Mouse (Mus musculus) forebrain, embryonic 15.5 days (tissue): ENCODE results near the gene Rheb. TPM values are rescaled to one million over a fixed set of nuclear protein-coding genes. Genes with fewer than 3 reads are reported as not detected.
A peak's percentile ranks its signal among the peaks of the same experiment; 100 is the strongest.
"Not testable (repeated sequence)": the region's sequence is repeated elsewhere in the genome, so short reads cannot be mapped to it uniquely, and the experiment has no call there.

ENCODE experiments used
- ATAC-seq: fragments of 200-750 bp; cut with Nextera tagmentation; replicated peaks from 2 replicates; pipeline ENCODE4 v1.8.0; 2017; ENCODE audit warnings: mild to moderate bottlenecking, moderate TSS enrichment, moderate library complexity
- H3K27ac ChIP-seq: fragments of 300-500 bp; sonication (generic); replicated peaks from 2 replicates; pipeline ENCODE4 v1.5.1; 2015; ENCODE audit warnings: mild to moderate bottlenecking, inconsistent platforms
- H3K27me3 ChIP-seq: fragments of 300-500 bp; sonication (generic); 2 replicates; pipeline ENCODE4 v1.6.1; 2015; ENCODE audit warnings: inconsistent platforms
- H3K36me3 ChIP-seq: fragments of 300-500 bp; sonication (generic); 2 replicates; pipeline ENCODE4 v1.6.1; 2015; ENCODE audit warnings: mild to moderate bottlenecking, inconsistent platforms
- H3K4me1 ChIP-seq: fragments of 300-500 bp; sonication (generic); 2 replicates; pipeline ENCODE4 v1.6.1; 2015; ENCODE audit warnings: inconsistent platforms
- H3K4me2 ChIP-seq: fragments of 300-500 bp; sonication (generic); replicated peaks from 2 replicates; pipeline ENCODE4 v1.6.1; 2015; ENCODE audit warnings: mild to moderate bottlenecking, inconsistent platforms
- H3K4me3 ChIP-seq: fragments of 300-500 bp; sonication (generic); 2 replicates; pipeline ENCODE4 v1.5.1; 2015; ENCODE audit warnings: mild to moderate bottlenecking, inconsistent platforms
- H3K9ac ChIP-seq: fragments of 300-500 bp; sonication (generic); replicated peaks from 2 replicates; pipeline ENCODE4 v1.6.1; 2015; ENCODE audit warnings: mild to moderate bottlenecking, inconsistent platforms
- H3K9me3 ChIP-seq: fragments of 300-500 bp; sonication (generic); 2 replicates; pipeline ENCODE4 v1.6.1; 2016; ENCODE audit warnings: inconsistent platforms
- WGBS: fragments of 180-500 bp; shearing (Covaris S2); methylation state at CpG from one replicate; pipeline ENCODE4 v1.1.7; 2015; ENCODE audit warnings: mixed read lengths; 5-methylcytosine and 5-hydroxymethylcytosine counted together
- polyA plus RNA-seq: library from polyadenylated mRNA; unstranded; fragments of >200 nt; fragmentation: Nextera tagmentation; extraction: Ambion mirVana; gene quantifications from 2 replicates; pipeline ENCODE4 v1.2.1, GENCODE M21; 2015

The Rheb gene
- polyA plus RNA-seq, 1 experiment from 2014 or later: 243 TPM

- Histone ChIP-seq H3K9me3 (no peaks in the 10 kb centered on the region), H3K4me1 (peaks cover 17% of the 10 kb centered on the region), H3K36me3 (peaks cover 55% of the 10 kb centered on the region), H3K9ac (no peak overlapping the region), H3K27me3 (no peaks in the 10 kb centered on the region), H3K4me3 (no peak overlapping the region), H3K27ac (no peak overlapping the region), H3K4me2 (no peak overlapping the region)
- ATAC-seq: no peak
- 87% methylated on average over 12 of the region's 12 CpGs for WGBS
Observed at GRCm38 (mm10) chr5:24863804-24864203, 21.4 kb upstream of the Rheb start.

DNA sequence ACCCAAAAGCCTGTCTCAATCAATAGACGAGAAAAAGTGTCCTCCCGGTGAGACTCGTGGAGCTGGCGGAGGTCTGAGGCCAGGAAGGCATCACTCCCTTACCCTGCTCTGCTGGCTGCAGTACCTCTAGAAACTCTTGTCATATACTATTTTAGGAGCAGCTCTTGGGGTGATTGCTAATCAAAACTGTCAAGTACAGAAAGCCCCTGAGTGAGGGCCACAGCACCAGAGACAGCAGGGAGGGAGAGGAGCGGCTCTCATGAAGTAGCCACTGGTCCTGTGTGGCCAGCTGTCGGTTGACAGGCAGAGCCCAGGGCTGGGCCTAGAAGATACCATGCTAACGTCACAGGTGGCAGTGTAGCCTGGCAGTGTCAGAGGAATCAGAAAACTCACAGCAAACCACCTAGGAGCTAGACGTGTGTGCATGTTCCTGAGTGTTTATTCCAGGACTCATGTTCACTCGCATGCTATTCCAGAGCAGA is 19.1 kb upstream of the Rheb start:
- peak; percentile 26; the same call in 1 of the 2 replicates for ATAC-seq
- H3K27me3 ChIP-seq: no peaks in the 10 kb centered on the region
- H3K4me2 ChIP-seq: no peak overlapping the region
- no peak overlapping the region for H3K9ac ChIP-seq
- peak overlapping the region; percentile 75 for H3K27ac ChIP-seq
- H3K4me1 ChIP-seq: peaks cover 17% of the 10 kb centered on the region
- H3K36me3 ChIP-seq: peaks cover 39% of the 10 kb centered on the region
- WGBS: 86% methylated on average over 9 of the region's 9 CpGs
- H3K9me3 ChIP-seq: no peaks in the 10 kb centered on the region
- no peak overlapping the region for H3K4me3 ChIP-seq

- 49% methylated on average over 13 of the region's 13 CpGs for WGBS
- peak overlapping the region; percentile 75 for H3K27ac ChIP-seq
Observed at GRCm38 (mm10) chr5:24860635-24861448, 18.4 kb upstream of the Rheb start.

GRCm38 (mm10) chr5:24859771-24860540 is 17.5 kb upstream of the Rheb start:
- Histone ChIP-seq H3K4me3 (no peak overlapping the region), H3K9ac (no peak overlapping the region), H3K4me1 (peaks cover 17% of the 10 kb centered on the region), H3K27me3 (no peaks in the 10 kb centered on the region), H3K27ac (peak overlapping the region; percentile 75), H3K36me3 (peaks cover 31% of the 10 kb centered on the region), H3K4me2 (no peak overlapping the region), H3K9me3 (no peaks in the 10 kb centered on the region)
- no peak for ATAC-seq
- 80% methylated on average over 3 of the region's 3 CpGs for WGBS

More at GRCm38 (mm10) chr5:24860635-24861448, 18.4 kb upstream of the Rheb start:
- Histone ChIP-seq H3K4me3 (no peak overlapping the region), H3K9me3 (no peaks in the 10 kb centered on the region), H3K4me1 (peaks cover 17% of the 10 kb centered on the region), H3K27me3 (no peaks in the 10 kb centered on the region), H3K9ac (no peak overlapping the region), H3K4me2 (peak overlapping the region; percentile 22), H3K36me3 (peaks cover 33% of the 10 kb centered on the region)
- ATAC-seq: peak; percentile 94

DNA sequence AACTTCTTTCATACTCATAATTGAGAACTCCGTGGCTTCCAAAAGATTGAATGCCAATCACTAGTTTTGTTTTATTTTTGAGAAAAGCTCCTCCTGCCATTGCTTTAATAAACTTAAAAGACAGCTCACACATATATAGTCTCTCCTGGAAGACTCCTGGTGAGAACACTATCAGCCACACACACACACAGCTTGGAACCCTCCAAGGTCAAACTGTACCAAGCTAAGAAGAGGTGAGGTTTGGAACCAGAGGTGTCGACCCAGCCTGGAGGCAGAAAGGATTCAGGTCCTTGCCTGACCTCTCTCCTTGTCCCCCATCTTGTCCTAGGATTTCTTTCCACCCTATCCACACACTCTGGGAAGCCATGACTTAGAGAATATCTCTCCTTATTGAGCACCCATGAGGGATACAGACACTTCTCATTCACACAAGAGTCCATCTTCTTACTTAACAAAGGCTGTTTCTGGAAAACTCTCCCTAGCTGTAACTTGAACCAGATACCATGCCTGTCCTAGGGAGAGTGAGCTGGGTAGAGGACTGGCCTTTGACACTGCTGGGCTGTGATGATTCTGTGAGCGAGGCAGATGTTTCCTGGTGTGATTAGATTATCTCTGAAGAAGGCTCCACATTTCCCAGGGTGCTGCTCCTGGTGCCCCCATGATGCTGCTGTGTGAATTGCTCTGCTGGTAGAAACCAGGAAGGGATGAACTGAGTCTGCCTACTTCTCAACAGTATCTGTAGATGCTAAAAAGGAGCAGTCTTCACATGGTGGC is 12.6 kb upstream of the Rheb start:
- no peak for ATAC-seq
- peaks cover 4% of the 10 kb centered on the region for H3K4me1 ChIP-seq
- H3K27me3 ChIP-seq: no peaks in the 10 kb centered on the region
- H3K4me3 ChIP-seq: no peak overlapping the region
- H3K4me2 ChIP-seq: no peak overlapping the region
- no peak overlapping the region for H3K9ac ChIP-seq
- 81% methylated on average over 3 of the region's 3 CpGs for WGBS
- H3K9me3 ChIP-seq: no peaks in the 10 kb centered on the region
- H3K36me3 ChIP-seq: no peaks in the 10 kb centered on the region
- no peak overlapping the region for H3K27ac ChIP-seq

GRCm38 (mm10) chr5:24854256-24854655 is 11.8 kb upstream of the Rheb start:
- no peaks in the 10 kb centered on the region for H3K27me3 ChIP-seq
- H3K9me3 ChIP-seq: no peaks in the 10 kb centered on the region
- no peak overlapping the region for H3K4me3 ChIP-seq
- H3K4me1 ChIP-seq: no peaks in the 10 kb centered on the region
- WGBS: 93% methylated on average over 3 of the region's 3 CpGs
- no peak for ATAC-seq
- no peak overlapping the region for H3K4me2 ChIP-seq
- no peak overlapping the region for H3K9ac ChIP-seq
- no peak overlapping the region for H3K27ac ChIP-seq
- H3K36me3 ChIP-seq: no peaks in the 10 kb centered on the region

DNA sequence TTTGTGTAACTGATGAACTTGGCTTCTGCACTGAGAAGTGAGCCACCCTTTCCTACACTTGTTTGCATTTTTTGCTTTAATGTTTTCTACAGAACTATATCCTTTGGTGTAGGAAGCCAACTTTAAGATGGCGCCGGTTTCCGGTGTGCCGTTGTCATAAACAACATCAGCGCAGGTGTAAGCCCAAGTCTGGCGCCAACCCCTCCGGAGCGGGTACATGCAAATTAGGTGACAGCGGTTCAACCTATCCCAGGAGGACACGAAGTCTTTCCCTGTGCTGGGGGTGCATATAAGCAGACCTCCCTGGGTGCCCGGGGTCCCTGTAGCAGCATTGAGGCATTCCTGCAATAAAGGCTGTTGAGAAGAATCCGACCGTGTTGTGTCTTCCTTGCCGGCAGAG is 5.8 kb upstream of the Rheb start:
- not testable (repeated sequence) for H3K27ac ChIP-seq, H3K4me3 ChIP-seq, H3K27me3 ChIP-seq, H3K9me3 ChIP-seq, H3K36me3 ChIP-seq, H3K9ac ChIP-seq, H3K4me1 ChIP-seq, H3K4me2 ChIP-seq, ATAC-seq
- WGBS: 90% methylated on average over 14 of the region's 14 CpGs

DNA sequence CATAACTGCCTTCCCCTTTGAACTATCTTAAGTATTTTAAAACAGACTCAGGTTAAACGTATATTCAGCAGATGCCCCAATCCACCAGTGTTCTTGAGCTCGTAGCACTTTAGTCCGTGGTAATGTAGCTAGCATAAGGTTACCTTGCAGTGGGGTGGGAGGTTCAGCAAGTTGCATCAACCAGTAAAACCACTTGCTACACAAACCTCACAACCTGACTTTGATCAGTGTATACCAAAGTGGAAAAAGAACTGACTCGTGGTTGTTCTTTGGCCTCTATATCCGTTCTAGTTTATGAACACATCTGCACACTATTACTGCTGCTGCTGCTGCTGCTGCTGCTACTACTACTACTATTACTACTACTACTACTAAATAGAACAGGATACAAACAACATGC is 1.4 kb upstream of the Rheb start:
- H3K4me1 ChIP-seq: peaks cover 32% of the 10 kb centered on the region
- no peak overlapping the region for H3K4me3 ChIP-seq
- 0 out of 2 replicates have a peak overlapping the region, but pooled peaks have one; percentile 93 for H3K27ac ChIP-seq
- WGBS: 93% methylated on average over 5 of the region's 5 CpGs
- no peaks in the 10 kb centered on the region for H3K36me3 ChIP-seq
- H3K9ac ChIP-seq: no peak overlapping the region
- no peaks in the 10 kb centered on the region for H3K9me3 ChIP-seq
- no peak for ATAC-seq
- no peak overlapping the region for H3K4me2 ChIP-seq
- no peaks in the 10 kb centered on the region for H3K27me3 ChIP-seq

DNA sequence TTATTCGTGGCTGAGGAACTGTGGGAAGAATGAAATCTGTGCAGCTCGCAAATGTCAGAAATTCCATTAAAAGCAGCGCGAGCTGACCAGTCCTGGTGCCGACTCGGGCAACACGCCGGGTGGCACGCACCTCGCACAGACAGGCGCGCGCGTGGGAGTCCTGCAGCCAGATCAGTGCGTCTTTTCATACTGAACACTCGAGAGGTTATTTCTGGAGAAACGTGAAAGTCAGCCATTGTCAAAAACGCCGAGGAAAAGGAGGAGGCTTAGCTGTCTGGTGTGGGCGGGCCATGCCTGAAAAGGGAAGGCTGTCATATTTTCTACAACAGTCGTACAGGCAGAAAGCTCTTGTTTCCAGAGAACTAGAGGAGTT is 665 bp upstream of the Rheb start:
- Histone ChIP-seq H3K27me3 (no peaks in the 10 kb centered on the region), H3K9ac (peak overlapping the region; percentile 58), H3K4me3 (peak overlapping the region; percentile 59), H3K9me3 (no peaks in the 10 kb centered on the region), H3K27ac (peak overlapping the region; percentile 93), H3K4me1 (peaks cover 34% of the 10 kb centered on the region), H3K4me2 (peak overlapping the region; percentile 76), H3K36me3 (no peaks in the 10 kb centered on the region)
- WGBS: under 1% methylated on average over 21 of the region's 21 CpGs
- ATAC-seq: peak; percentile 36

DNA sequence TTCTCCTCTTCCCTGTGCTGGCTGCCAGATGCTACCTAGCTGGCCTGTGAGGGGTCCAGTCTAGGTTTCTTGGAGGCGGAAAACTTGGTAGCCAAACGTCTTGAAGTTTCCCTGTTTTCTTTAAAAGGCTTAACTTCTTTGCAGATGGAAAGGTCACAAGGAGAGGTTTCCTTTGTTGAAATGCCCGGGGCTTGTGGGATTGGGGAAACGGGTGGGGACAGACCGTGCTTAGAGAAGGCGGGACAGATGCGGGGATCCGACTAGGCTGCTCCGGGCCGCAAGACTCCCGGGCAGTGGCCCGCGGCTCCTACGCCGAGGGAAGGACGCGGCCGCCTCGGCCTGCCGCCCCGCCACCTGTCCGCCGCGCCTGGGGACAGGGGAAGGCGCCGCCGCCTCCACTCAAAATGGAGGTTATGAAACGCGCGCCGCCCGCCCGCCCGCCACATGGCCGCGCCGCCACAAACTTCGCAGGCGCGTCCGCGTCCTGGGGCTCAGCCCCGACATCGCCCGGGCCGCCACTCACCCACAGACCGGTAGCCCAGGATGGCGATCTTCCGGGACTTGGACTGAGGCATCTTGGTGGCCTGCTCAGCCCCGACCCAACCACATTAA is 656 bp downstream of the Rheb start:
- WGBS: 1% methylated on average over 50 of the region's 50 CpGs
- H3K4me1 ChIP-seq: peaks cover 39% of the 10 kb centered on the region
- H3K9me3 ChIP-seq: no peaks in the 10 kb centered on the region
- H3K4me3 ChIP-seq: peak overlapping the region; percentile 59
- H3K27ac ChIP-seq: peak overlapping the region; percentile 93
- ATAC-seq: peak; percentile 8
- peak overlapping the region; percentile 83 for H3K9ac ChIP-seq
- no peaks in the 10 kb centered on the region for H3K27me3 ChIP-seq
- H3K4me2 ChIP-seq: peak overlapping the region; percentile 81
- no peaks in the 10 kb centered on the region for H3K36me3 ChIP-seq

DNA sequence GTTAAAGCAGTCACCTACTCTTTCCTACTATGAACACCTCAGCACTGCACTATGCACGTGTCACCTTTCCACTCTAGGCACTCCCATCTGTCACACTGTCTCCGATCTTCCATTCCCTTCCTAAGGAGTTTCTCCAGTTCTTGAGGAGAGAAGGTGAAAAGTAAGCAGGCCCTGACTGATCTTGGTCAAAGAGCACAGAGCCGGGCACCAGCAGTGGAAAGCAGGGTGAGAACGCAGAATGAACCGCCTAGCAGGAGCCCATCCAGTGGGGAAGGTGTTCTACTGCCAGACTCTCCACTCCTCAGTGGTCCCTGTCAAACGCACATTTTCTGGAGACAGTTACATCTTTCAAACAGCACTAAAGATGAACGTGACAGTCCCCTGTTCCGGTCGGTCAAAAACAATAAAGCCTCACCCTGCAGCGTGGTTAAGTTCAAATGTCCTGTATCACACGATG is 1.4 kb downstream of the Rheb start:
- H3K9ac ChIP-seq: peak overlapping the region; percentile 83
- peak overlapping the region; percentile 81 for H3K4me2 ChIP-seq
- no peaks in the 10 kb centered on the region for H3K36me3 ChIP-seq
- H3K4me3 ChIP-seq: peak overlapping the region; percentile 59
- H3K27ac ChIP-seq: peak overlapping the region; percentile 93
- WGBS: 15% methylated on average over 11 of the region's 11 CpGs
- H3K4me1 ChIP-seq: peaks cover 39% of the 10 kb centered on the region
- ATAC-seq: no peak
- no peaks in the 10 kb centered on the region for H3K9me3 ChIP-seq
- H3K27me3 ChIP-seq: no peaks in the 10 kb centered on the region
